Mouse (Mus musculus): ENCODE measurements around the gene Ppp1r13l. TPM values are rescaled to one million over a fixed set of nuclear protein-coding genes. Genes with fewer than 3 reads are reported as not detected.

The Ppp1r13l gene
- polyA plus RNA-seq, 1 experiment from 2014 or later: 3.0 TPM

GRCm38 (mm10) chr7:19318676-19319075 is 40.9 kb upstream of the Ppp1r13l start:
- no peaks in the 10 kb centered on the region for H3K9me3 ChIP-seq (replicated peaks; ENCODE audit: low read length)
- no peak for TF ChIP-seq CTCF (IDR thresholded peaks at IDR 0.05; ENCODE audit: low read depth)
- WGBS: 78% methylated on average over 7 of the region's 7 CpGs

GRCm38 (mm10) chr7:19319458-19319857 is 40.1 kb upstream of the Ppp1r13l start:
- no peak for DNase-seq (ENCODE audit: low spot score)
- H3K9me3 ChIP-seq (replicated peaks; ENCODE audit: low read length): no peaks in the 10 kb centered on the region
- no peaks in the 10 kb centered on the region for H3K36me3 ChIP-seq (ENCODE audit: insufficient read depth, low read length)
- H3K4me1 ChIP-seq (replicated peaks; ENCODE audit: insufficient read depth, low read length): peaks cover 8% of the 10 kb centered on the region
- TF ChIP-seq CTCF (IDR thresholded peaks at IDR 0.05; ENCODE audit: low read depth): no peak
- H3K4me3 ChIP-seq (replicated peaks; ENCODE audit: low read depth, low read length): peak overlapping the region; percentile 36
- WGBS: 15% methylated on average over 9 of the region's 9 CpGs
- H3K27me3 ChIP-seq (ENCODE audit: insufficient read depth, low read length): 0 out of 2 replicates have a peak, but pooled peaks cover 4% of the 10 kb centered on the region
- peak; percentile 60 for ATAC-seq (replicated peaks; ENCODE audit: low FRiP score, low read depth)
- H3K9ac ChIP-seq (ENCODE audit: low read depth, low read length): peak overlapping the region; percentile 41; the same call in 1 of the 2 replicates
- H3K27ac ChIP-seq: no peak overlapping the region
- peak overlapping the region; percentile 75 for H3K4me2 ChIP-seq (ENCODE audit: low read length)

More at GRCm38 (mm10) chr7:19318676-19319075, 40.9 kb upstream of the Ppp1r13l start:
- H3K27ac ChIP-seq: no peak overlapping the region
- no peak for DNase-seq (ENCODE audit: low spot score)
- no peak for ATAC-seq (replicated peaks; ENCODE audit: low FRiP score, low read depth)
- H3K4me1 ChIP-seq (replicated peaks; ENCODE audit: insufficient read depth, low read length): peaks cover 8% of the 10 kb centered on the region
- H3K4me3 ChIP-seq (replicated peaks; ENCODE audit: low read depth, low read length): no peak overlapping the region
- H3K4me2 ChIP-seq (ENCODE audit: low read length): no peak overlapping the region
- H3K9ac ChIP-seq (ENCODE audit: low read depth, low read length): no peak overlapping the region
- no peaks in the 10 kb centered on the region for H3K36me3 ChIP-seq (ENCODE audit: insufficient read depth, low read length)
- 0 out of 2 replicates have a peak, but pooled peaks cover 4% of the 10 kb centered on the region for H3K27me3 ChIP-seq (ENCODE audit: insufficient read depth, low read length)

GRCm38 (mm10) chr7:19319906-19320305 is 39.6 kb upstream of the Ppp1r13l start:
- H3K27me3 ChIP-seq (ENCODE audit: insufficient read depth, low read length): 0 out of 2 replicates have a peak, but pooled peaks cover 4% of the 10 kb centered on the region
- H3K4me3 ChIP-seq (replicated peaks; ENCODE audit: low read depth, low read length): peak overlapping the region; percentile 36
- TF ChIP-seq CTCF (IDR thresholded peaks at IDR 0.05; ENCODE audit: low read depth): no peak
- H3K36me3 ChIP-seq (ENCODE audit: insufficient read depth, low read length): no peaks in the 10 kb centered on the region
- peak; percentile 98 for DNase-seq (ENCODE audit: low spot score)
- H3K9ac ChIP-seq (ENCODE audit: low read depth, low read length): peak overlapping the region; percentile 41; the same call in 1 of the 2 replicates
- no peaks in the 10 kb centered on the region for H3K9me3 ChIP-seq (replicated peaks; ENCODE audit: low read length)
- H3K4me1 ChIP-seq (replicated peaks; ENCODE audit: insufficient read depth, low read length): peaks cover 8% of the 10 kb centered on the region
- ATAC-seq (replicated peaks; ENCODE audit: low FRiP score, low read depth): peak; percentile 95
- WGBS: under 1% methylated on average over 41 of the region's 41 CpGs
- H3K27ac ChIP-seq: no peak overlapping the region
- H3K4me2 ChIP-seq (ENCODE audit: low read length): peak overlapping the region; percentile 75

- peak overlapping the region; percentile 13; the same call in 1 of the 2 replicates for H3K9ac ChIP-seq (ENCODE audit: low read depth, low read length)
- H3K4me1 ChIP-seq (replicated peaks; ENCODE audit: insufficient read depth, low read length): peaks cover 8% of the 10 kb centered on the region
- no peaks in the 10 kb centered on the region for H3K9me3 ChIP-seq (replicated peaks; ENCODE audit: low read length)
- H3K36me3 ChIP-seq (ENCODE audit: insufficient read depth, low read length): no peaks in the 10 kb centered on the region
- H3K4me3 ChIP-seq (replicated peaks; ENCODE audit: low read depth, low read length): no peak overlapping the region
- ATAC-seq (replicated peaks; ENCODE audit: low FRiP score, low read depth) (no peak), DNase-seq (ENCODE audit: low spot score) (no peak)
- TF ChIP-seq CTCF (IDR thresholded peaks at IDR 0.05; ENCODE audit: low read depth): no peak
- WGBS: 33% methylated on average over 7 of the region's 7 CpGs
- H3K4me2 ChIP-seq (ENCODE audit: low read length): peak overlapping the region; percentile 75; the same call in 1 of the 2 replicates
- 0 out of 2 replicates have a peak, but pooled peaks cover 4% of the 10 kb centered on the region for H3K27me3 ChIP-seq (ENCODE audit: insufficient read depth, low read length)
- H3K27ac ChIP-seq: no peak overlapping the region
Observed at GRCm38 (mm10) chr7:19320637-19321036, 38.9 kb upstream of the Ppp1r13l start.

GRCm38 (mm10) chr7:19321464-19321863 is 38.1 kb upstream of the Ppp1r13l start:
- 40% methylated on average over 5 of the region's 5 CpGs for WGBS
- H3K9me3 ChIP-seq (replicated peaks; ENCODE audit: low read length): no peaks in the 10 kb centered on the region
- no peak overlapping the region for H3K4me3 ChIP-seq (replicated peaks; ENCODE audit: low read depth, low read length)
- 0 out of 2 replicates have a peak, but pooled peaks cover 4% of the 10 kb centered on the region for H3K27me3 ChIP-seq (ENCODE audit: insufficient read depth, low read length)
- no peak overlapping the region for H3K9ac ChIP-seq (ENCODE audit: low read depth, low read length)
- no peak for TF ChIP-seq CTCF (IDR thresholded peaks at IDR 0.05; ENCODE audit: low read depth)
- ATAC-seq (replicated peaks; ENCODE audit: low FRiP score, low read depth) (no peak), DNase-seq (ENCODE audit: low spot score) (no peak)
- no peak overlapping the region for H3K4me2 ChIP-seq (ENCODE audit: low read length)
- H3K27ac ChIP-seq: no peak overlapping the region
- H3K36me3 ChIP-seq (ENCODE audit: insufficient read depth, low read length): no peaks in the 10 kb centered on the region
- peaks cover 13% of the 10 kb centered on the region for H3K4me1 ChIP-seq (replicated peaks; ENCODE audit: insufficient read depth, low read length)

GRCm38 (mm10) chr7:19322489-19322888 is 37.1 kb upstream of the Ppp1r13l start:
- no peak overlapping the region for H3K4me2 ChIP-seq (ENCODE audit: low read length)
- WGBS: 45% methylated on average over 9 of the region's 9 CpGs

More at GRCm38 (mm10) chr7:19322489-19322888, 37.1 kb upstream of the Ppp1r13l start:
- H3K27me3 ChIP-seq (ENCODE audit: insufficient read depth, low read length): 0 out of 2 replicates have a peak, but pooled peaks cover 4% of the 10 kb centered on the region
- no peaks in the 10 kb centered on the region for H3K9me3 ChIP-seq (replicated peaks; ENCODE audit: low read length)
- TF ChIP-seq CTCF (IDR thresholded peaks at IDR 0.05; ENCODE audit: low read depth): no peak
- H3K36me3 ChIP-seq (ENCODE audit: insufficient read depth, low read length): no peaks in the 10 kb centered on the region
- DNase-seq (ENCODE audit: low spot score): no peak
- H3K4me1 ChIP-seq (replicated peaks; ENCODE audit: insufficient read depth, low read length): peaks cover 13% of the 10 kb centered on the region
- ATAC-seq (replicated peaks; ENCODE audit: low FRiP score, low read depth): no peak
- H3K9ac ChIP-seq (ENCODE audit: low read depth, low read length): no peak overlapping the region
- H3K27ac ChIP-seq: no peak overlapping the region
- no peak overlapping the region for H3K4me3 ChIP-seq (replicated peaks; ENCODE audit: low read depth, low read length)

Data from kidney, postnatal 0 days (tissue).